Mouse (Mus musculus) liver, adult 2 months (tissue): Measurements from ENCODE around the gene Lmbr1l.

Experiments used
- CTCF ChIP-seq: fragments of 200-500 bp; IDR thresholded peaks from 2 replicates; pipeline ENCODE4 v1.5.1; 2011; ENCODE audit warnings: low read depth, low read length, control low read depth
- POLR2A ChIP-seq: fragments of 200-500 bp; IDR thresholded peaks from 2 replicates; pipeline ENCODE4 v1.6.1; 2011; ENCODE audit warnings: low read length, control low read depth; ENCODE audit not compliant: insufficient read depth; ENCODE audit errors: extremely low read depth

- TF ChIP-seq POLR2A (0 out of 2 replicates have a peak, but pooled peaks have one; percentile 17), CTCF (peak; percentile 42)
Observed at GRCm38 (mm10) chr15:98880978-98881655, 36.9 kb downstream of the Lmbr1l start.
